Mouse (Mus musculus): ENCODE data around the gene Dapk3. TPM values are rescaled to one million over a fixed set of nuclear protein-coding genes. Genes with fewer than 3 reads are reported as not detected.
"Not testable (repeated sequence)": the region's sequence is repeated elsewhere in the genome, so short reads cannot be mapped to it uniquely, and the experiment has no call there.

Gene Dapk3
- polyA plus RNA-seq, 1 experiment = 95.9 TPM

DNA sequence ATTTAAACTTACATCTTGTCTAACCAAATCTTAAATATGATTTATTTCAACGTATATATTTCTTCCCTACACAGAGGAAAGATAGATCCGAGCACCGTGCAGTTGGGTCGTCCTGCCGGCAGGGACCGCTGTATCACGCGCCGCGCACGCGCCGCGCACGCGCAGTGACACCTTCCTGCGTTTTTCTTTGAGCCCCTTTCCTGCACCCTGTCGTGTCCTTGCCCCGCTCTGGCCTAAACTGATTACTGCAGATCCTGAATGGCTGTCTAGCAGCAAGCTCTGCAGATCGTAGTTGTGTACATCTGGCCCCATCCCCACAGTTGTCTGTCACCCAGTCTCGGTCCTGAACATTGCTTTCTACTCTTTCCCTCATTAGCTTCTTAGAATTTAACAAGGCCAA, 9.7 kb upstream of the Dapk3 start:
- TF ChIP-seq POLR2A (IDR thresholded peaks at IDR 0.05; ENCODE audit: control insufficient read depth, extremely low read depth, insufficient read depth, low read length, poor library complexity) (peak; percentile 54; the same call in 1 of the 2 replicates), CTCF (IDR thresholded peaks at IDR 0.05; ENCODE audit: borderline replicate concordance, control insufficient read depth, extremely low read depth, insufficient read depth, low read length, poor library complexity) (peak; percentile 92)
- H3K27me3 ChIP-seq (ENCODE audit: control insufficient read depth, insufficient read depth, low read length) = no peaks in the 10 kb centered on the region
- WGBS = 5% methylated on average over 21 of the region's 21 CpGs
- no peak overlapping the region for H3K4me3 ChIP-seq (ENCODE audit: control insufficient read depth, insufficient read depth, low read length)
- peak; percentile 84 for DNase-seq
- H3K4me1 ChIP-seq (replicated peaks; ENCODE audit: control insufficient read depth, insufficient read depth, low read length) = peaks cover 36% of the 10 kb centered on the region
- H3K27ac ChIP-seq (ENCODE audit: control insufficient read depth, insufficient read depth, low read length) = peak overlapping the region; percentile 86
- H3K36me3 ChIP-seq (ENCODE audit: control insufficient read depth, insufficient read depth, low read length) = peaks cover 7% of the 10 kb centered on the region

GRCm38 (mm10) chr10:81174617-81175344, 8.0 kb upstream of the Dapk3 start:
- WGBS = 16% methylated on average over 29 of the region's 29 CpGs
- TF ChIP-seq POLR2A (IDR thresholded peaks at IDR 0.05; ENCODE audit: control insufficient read depth, extremely low read depth, insufficient read depth, low read length, poor library complexity) (no peak), CTCF (IDR thresholded peaks at IDR 0.05; ENCODE audit: borderline replicate concordance, control insufficient read depth, extremely low read depth, insufficient read depth, low read length, poor library complexity) (peak; percentile 92)
- no peaks in the 10 kb centered on the region for H3K27me3 ChIP-seq (ENCODE audit: control insufficient read depth, insufficient read depth, low read length)
- H3K27ac ChIP-seq (ENCODE audit: control insufficient read depth, insufficient read depth, low read length) = peak overlapping the region; percentile 14; the same call in 1 of the 2 replicates
- H3K4me1 ChIP-seq (replicated peaks; ENCODE audit: control insufficient read depth, insufficient read depth, low read length) = peaks cover 27% of the 10 kb centered on the region
- H3K36me3 ChIP-seq (ENCODE audit: control insufficient read depth, insufficient read depth, low read length) = peaks cover 24% of the 10 kb centered on the region
- DNase-seq = peak; percentile 93
- H3K4me3 ChIP-seq (ENCODE audit: control insufficient read depth, insufficient read depth, low read length) = peak overlapping the region; percentile 23

DNA sequence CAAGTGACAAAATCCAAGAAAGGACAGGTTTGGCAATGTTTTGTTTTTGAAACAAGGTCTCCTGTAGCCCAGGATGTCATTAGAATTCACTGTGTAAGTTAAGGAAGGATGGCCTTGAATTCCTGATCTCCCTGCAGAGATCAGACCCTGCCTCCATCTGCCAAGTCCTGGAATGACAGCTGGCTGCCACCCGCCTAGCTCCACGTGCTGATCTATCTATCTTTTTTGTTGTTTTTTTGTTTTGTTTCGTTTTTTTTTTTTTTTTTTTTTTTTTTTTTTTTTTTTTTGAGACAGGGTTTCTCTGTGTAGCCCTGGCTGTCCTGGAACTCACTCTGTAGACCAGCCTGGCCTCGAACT, 7.5 kb upstream of the Dapk3 start:
- peaks cover 29% of the 10 kb centered on the region for H3K36me3 ChIP-seq (ENCODE audit: control insufficient read depth, insufficient read depth, low read length)
- 13% methylated on average over 4 of the region's 4 CpGs for WGBS
- H3K27me3 ChIP-seq (ENCODE audit: control insufficient read depth, insufficient read depth, low read length); H3K4me3 ChIP-seq (ENCODE audit: control insufficient read depth, insufficient read depth, low read length); DNase-seq: not testable (repeated sequence)
- peak overlapping the region; percentile 11; the same call in 1 of the 2 replicates for H3K27ac ChIP-seq (ENCODE audit: control insufficient read depth, insufficient read depth, low read length)
- peaks cover 27% of the 10 kb centered on the region for H3K4me1 ChIP-seq (replicated peaks; ENCODE audit: control insufficient read depth, insufficient read depth, low read length)

DNA sequence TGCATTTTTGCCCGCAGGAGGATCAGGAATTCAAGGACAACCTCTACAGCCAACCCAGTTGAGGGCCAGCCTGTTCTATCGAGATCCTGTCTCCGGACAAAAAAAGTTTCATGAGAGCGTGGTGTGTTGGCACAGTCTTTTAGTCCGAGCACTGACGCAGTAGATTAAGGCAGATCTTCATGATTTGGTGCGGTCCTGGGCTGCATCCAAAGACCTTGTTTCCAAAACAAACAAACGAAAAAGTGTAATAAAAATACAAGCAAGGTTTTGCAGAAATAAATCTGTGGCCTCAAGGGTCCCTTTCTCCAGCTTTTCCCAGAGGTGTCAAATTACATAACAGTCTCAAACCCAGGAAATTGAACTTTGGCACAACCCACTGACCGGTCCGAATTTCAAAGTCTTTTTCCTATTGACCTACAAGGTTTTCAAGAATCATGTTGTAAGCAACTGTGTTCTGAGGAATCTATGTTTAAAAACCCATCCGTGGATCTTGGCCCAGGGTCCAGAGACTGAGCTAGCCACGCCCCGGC, 6.8 kb upstream of the Dapk3 start:
- peak overlapping the region; percentile 27; the same call in 1 of the 2 replicates for H3K4me3 ChIP-seq (ENCODE audit: control insufficient read depth, insufficient read depth, low read length)
- WGBS = 17% methylated on average over 13 of the region's 13 CpGs

GRCm38 (mm10) chr10:81176466-81177271, 6.1 kb upstream of the Dapk3 start, which contains the start of gene Eef2:
TSS of gene Eef2 (plus strand) at chr10:81176631.
- Histone ChIP-seq H3K27ac (ENCODE audit: control insufficient read depth, insufficient read depth, low read length) (peak within 1 kb of the TSS; percentile 42), H3K27me3 (ENCODE audit: control insufficient read depth, insufficient read depth, low read length) (no peaks in the 10 kb centered on the region), H3K4me1 (replicated peaks; ENCODE audit: control insufficient read depth, insufficient read depth, low read length) (peaks cover 27% of the 10 kb centered on the region), H3K4me3 (ENCODE audit: control insufficient read depth, insufficient read depth, low read length) (peak within 1 kb of the TSS; percentile 78), H3K36me3 (ENCODE audit: control insufficient read depth, insufficient read depth, low read length) (peaks cover 42% of the 10 kb centered on the region)
- TF ChIP-seq CTCF (IDR thresholded peaks at IDR 0.05; ENCODE audit: borderline replicate concordance, control insufficient read depth, extremely low read depth, insufficient read depth, low read length, poor library complexity) (peak; percentile 36; the same call in 1 of the 2 replicates), POLR2A (IDR thresholded peaks at IDR 0.05; ENCODE audit: control insufficient read depth, extremely low read depth, insufficient read depth, low read length, poor library complexity) (peak; percentile 99)
- under 1% methylated on average over 77 of the region's 77 CpGs for WGBS
- DNase-seq = peak; percentile 96

More for the DNA sequence above, 6.8 kb upstream of the Dapk3 start:
- H3K27me3 ChIP-seq (ENCODE audit: control insufficient read depth, insufficient read depth, low read length) = no peaks in the 10 kb centered on the region
- no peak for DNase-seq
- TF ChIP-seq CTCF (IDR thresholded peaks at IDR 0.05; ENCODE audit: borderline replicate concordance, control insufficient read depth, extremely low read depth, insufficient read depth, low read length, poor library complexity) (no peak), POLR2A (IDR thresholded peaks at IDR 0.05; ENCODE audit: control insufficient read depth, extremely low read depth, insufficient read depth, low read length, poor library complexity) (no peak)
- H3K4me1 ChIP-seq (replicated peaks; ENCODE audit: control insufficient read depth, insufficient read depth, low read length) = peaks cover 27% of the 10 kb centered on the region
- peak overlapping the region; percentile 42; the same call in 1 of the 2 replicates for H3K27ac ChIP-seq (ENCODE audit: control insufficient read depth, insufficient read depth, low read length)
- peaks cover 36% of the 10 kb centered on the region for H3K36me3 ChIP-seq (ENCODE audit: control insufficient read depth, insufficient read depth, low read length)

- Histone ChIP-seq H3K4me1 (replicated peaks; ENCODE audit: control insufficient read depth, insufficient read depth, low read length) (peaks cover 29% of the 10 kb centered on the region), H3K27me3 (ENCODE audit: control insufficient read depth, insufficient read depth, low read length) (no peaks in the 10 kb centered on the region), H3K36me3 (ENCODE audit: control insufficient read depth, insufficient read depth, low read length) (peaks cover 48% of the 10 kb centered on the region), H3K27ac (ENCODE audit: control insufficient read depth, insufficient read depth, low read length) (peak overlapping the region; percentile 41), H3K4me3 (ENCODE audit: control insufficient read depth, insufficient read depth, low read length) (peak overlapping the region; percentile 78)
- DNase-seq = peak; percentile 39
- WGBS = 20% methylated on average over 16 of the region's 16 CpGs
- TF ChIP-seq CTCF (IDR thresholded peaks at IDR 0.05; ENCODE audit: borderline replicate concordance, control insufficient read depth, extremely low read depth, insufficient read depth, low read length, poor library complexity) = no peak
- TF ChIP-seq POLR2A (IDR thresholded peaks at IDR 0.05; ENCODE audit: control insufficient read depth, extremely low read depth, insufficient read depth, low read length, poor library complexity) = no peak
Measured at GRCm38 (mm10) chr10:81177491-81177925, 5.3 kb upstream of the Dapk3 start.

Measured in thymus, adult 2 months (tissue).